Mouse (Mus musculus) CH12.LX (cell line): ENCODE measurements around the gene Ptprd. TPM values are rescaled to one million over a fixed set of nuclear protein-coding genes. Genes with fewer than 3 reads are reported as not detected.

Experiments used
- DNase-seq: peaks from one replicate; pipeline ENCODE4 v3.0.0-alpha.2; 2013; ENCODE audit errors: extremely low read depth
- H3K27ac ChIP-seq: 2 replicates; pipeline ENCODE4 v1.5.1; 2012; ENCODE audit warnings: low read depth, mild to moderate bottlenecking, control low read depth, moderate library complexity; ENCODE audit not compliant: insufficient read depth
- H3K27me3 ChIP-seq: replicated peaks from 2 replicates; pipeline ENCODE3; 2012; ENCODE audit warnings: inconsistent platforms
- H3K36me3 ChIP-seq, 2 experiments: replicated peaks in 1 of 2; 2 replicates each; pipeline versions ENCODE3 to v1.6.1; 2012; ENCODE audit warnings: inconsistent platforms in 1 of 2, low read length in 1 of 2, mild to moderate bottlenecking in 1 of 2, mixed read lengths in 1 of 2, moderate library complexity in 1 of 2; ENCODE audit not compliant: control insufficient read depth in 1 of 2, insufficient read depth in 1 of 2
- H3K4me1 ChIP-seq, 2 experiments: 2 replicates each; pipeline ENCODE4 v1.6.1; 2012; ENCODE audit warnings: inconsistent platforms in 1 of 2, moderate library complexity in 1 of 2; ENCODE audit not compliant: insufficient read depth in 2 of 2, control insufficient read depth in 1 of 2
- H3K4me2 ChIP-seq: 2 replicates; pipeline ENCODE4 v1.6.1; 2012; ENCODE audit warnings: low read depth, mild to moderate bottlenecking, control low read depth; ENCODE audit not compliant: poor library complexity, insufficient read depth, severe bottlenecking
- H3K4me3 ChIP-seq, 3 experiments: fragments of 150-350 bp in 1 of 3; sonication (generic) in 1 of 3; replicated peaks in 1 of 3; 2 replicates each; pipeline versions ENCODE3 to v1.5.1; 2011 to 2012; ENCODE audit warnings: low read depth in 2 of 3, low read length in 2 of 3, mild to moderate bottlenecking in 2 of 3, moderate library complexity in 2 of 3, control low read depth in 1 of 3, improper control_type of control experiment in 1 of 3, inconsistent platforms in 1 of 3, mixed read lengths in 1 of 3; ENCODE audit not compliant: poor library complexity in 1 of 3
- H3K79me2 ChIP-seq: replicated peaks from 2 replicates; pipeline ENCODE4 v1.6.1; 2012; ENCODE audit warnings: mild to moderate bottlenecking, moderate library complexity; ENCODE audit not compliant: control insufficient read depth, poor library complexity, insufficient read depth, severe bottlenecking; ENCODE audit errors: extremely low read depth
- H3K9ac ChIP-seq: 2 replicates; pipeline ENCODE4 v1.6.1; 2012; ENCODE audit warnings: low read depth, mild to moderate bottlenecking, control low read depth, moderate library complexity; ENCODE audit not compliant: insufficient read depth
- H3K9me3 ChIP-seq: replicated peaks from 2 replicates; pipeline ENCODE3; 2012; ENCODE audit warnings: low read length, inconsistent platforms, mixed read lengths
- CHD2 ChIP-seq: IDR thresholded peaks from 2 replicates; pipeline ENCODE4 v1.6.1; 2011; ENCODE audit warnings: low read length, improper control_type of control experiment
- CTCF ChIP-seq, 2 experiments: IDR thresholded peaks in 1 of 2; conservative IDR thresholded peaks in 1 of 2; 2 replicates each; pipeline ENCODE4 v1.5.1; 2011 to 2012; ENCODE audit warnings: low read depth in 2 of 2, low read length in 2 of 2, improper control_type of control experiment in 1 of 2, inconsistent platforms in 1 of 2, mild to moderate bottlenecking in 1 of 2, moderate library complexity in 1 of 2
- E2F4 ChIP-seq: IDR thresholded peaks from 2 replicates; pipeline ENCODE4 v1.6.1; 2011; ENCODE audit warnings: low read depth, low read length, improper control_type of control experiment; ENCODE audit not compliant: insufficient replicate concordance
- EP300 ChIP-seq: IDR thresholded peaks from 2 replicates; pipeline ENCODE4 v1.6.1; 2011; ENCODE audit warnings: low read length, improper control_type of control experiment
- IRF4 ChIP-seq: IDR thresholded peaks from 2 replicates; pipeline ENCODE4 v1.6.1; 2014; ENCODE audit warnings: low read depth, mild to moderate bottlenecking, inconsistent platforms, low read length, improper control_type of control experiment
- JUN ChIP-seq: IDR thresholded peaks from 2 replicates; pipeline ENCODE4 v1.6.1; 2011; ENCODE audit warnings: low read depth, mild to moderate bottlenecking, low read length, improper control_type of control experiment, moderate library complexity; ENCODE audit not compliant: insufficient read depth
- MAFK ChIP-seq: IDR thresholded peaks from 2 replicates; pipeline ENCODE4 v1.6.1; 2011; ENCODE audit warnings: low read length, improper control_type of control experiment; ENCODE audit not compliant: insufficient replicate concordance
- MAX ChIP-seq: IDR thresholded peaks from 2 replicates; pipeline ENCODE4 v1.6.1; 2011; ENCODE audit warnings: low read length, improper control_type of control experiment
- MAZ ChIP-seq: IDR thresholded peaks from 2 replicates; pipeline ENCODE4 v1.6.1; 2012; ENCODE audit warnings: low read depth, mild to moderate bottlenecking, inconsistent platforms, low read length, improper control_type of control experiment, moderate library complexity
- MEF2A ChIP-seq: IDR thresholded peaks from 2 replicates; pipeline ENCODE4 v1.6.1; 2014; ENCODE audit warnings: low read depth, mild to moderate bottlenecking, inconsistent platforms, low read length, improper control_type of control experiment, borderline replicate concordance
- MXI1 ChIP-seq: IDR thresholded peaks from 2 replicates; pipeline ENCODE4 v1.6.1; 2011; ENCODE audit warnings: mild to moderate bottlenecking, low read depth, low read length, improper control_type of control experiment
- MYC ChIP-seq: IDR thresholded peaks from 2 replicates; pipeline ENCODE4 v1.6.1; 2011; ENCODE audit warnings: low read depth, mild to moderate bottlenecking, improper control_type of control experiment, low read length
- NELFE ChIP-seq: IDR thresholded peaks from 2 replicates; pipeline ENCODE4 v1.6.1; 2011; ENCODE audit warnings: low read depth, low read length, improper control_type of control experiment
- PAX5 ChIP-seq: IDR thresholded peaks from 2 replicates; pipeline ENCODE4 v1.6.1; 2012; ENCODE audit warnings: low read length, inconsistent platforms, mixed read lengths
- POLR2AphosphoS2 ChIP-seq: IDR thresholded peaks from 2 replicates; pipeline ENCODE4 v1.6.1; 2011; ENCODE audit warnings: low read depth, low read length, improper control_type of control experiment
- SIN3A ChIP-seq: IDR thresholded peaks from 2 replicates; pipeline ENCODE4 v1.6.1; 2012; ENCODE audit warnings: low read length, improper control_type of control experiment, inconsistent platforms
- SMC3 ChIP-seq: IDR thresholded peaks from 2 replicates; pipeline ENCODE4 v1.6.1; 2011; ENCODE audit warnings: low read depth, low read length, improper control_type of control experiment
- TBP ChIP-seq: conservative IDR thresholded peaks from 2 replicates; pipeline ENCODE4 v1.6.1; 2011; ENCODE audit warnings: low read depth, low read length, improper control_type of control experiment
- TCF12 ChIP-seq: IDR thresholded peaks from 2 replicates; pipeline ENCODE4 v1.6.1; 2014; ENCODE audit warnings: low read depth, mild to moderate bottlenecking, inconsistent platforms, low read length, improper control_type of control experiment
- UBTF ChIP-seq: IDR thresholded peaks from 2 replicates; pipeline ENCODE4 v1.6.1; 2012; ENCODE audit warnings: low read depth, mild to moderate bottlenecking, inconsistent platforms, low read length, improper control_type of control experiment, moderate library complexity
- USF1 ChIP-seq: IDR thresholded peaks from 2 replicates; pipeline ENCODE4 v1.6.1; 2014; ENCODE audit warnings: low read depth, mild to moderate bottlenecking, inconsistent platforms, low read length, improper control_type of control experiment
- USF2 ChIP-seq: conservative IDR thresholded peaks from 2 replicates; pipeline ENCODE4 v1.6.1; 2011; ENCODE audit warnings: low read depth, low read length, improper control_type of control experiment
- ZC3H11A ChIP-seq: IDR thresholded peaks from 2 replicates; pipeline ENCODE4 v1.6.1; 2012; ENCODE audit warnings: low read depth, mild to moderate bottlenecking, inconsistent platforms, low read length, improper control_type of control experiment
- ZKSCAN1 ChIP-seq: IDR thresholded peaks from 2 replicates; pipeline ENCODE4 v1.6.1; 2012; ENCODE audit warnings: low read depth, inconsistent platforms, low read length, improper control_type of control experiment, borderline replicate concordance
- ZMIZ1 ChIP-seq: IDR thresholded peaks from 2 replicates; pipeline ENCODE4 v1.6.1; 2012; ENCODE audit warnings: low read depth, mild to moderate bottlenecking, inconsistent platforms, low read length, improper control_type of control experiment
- ZNF384 ChIP-seq: IDR thresholded peaks from 2 replicates; pipeline ENCODE4 v1.6.1; 2012; ENCODE audit warnings: low read depth, low read length, improper control_type of control experiment, inconsistent platforms
- dilution Hi-C: fragments of 300-500 bp; cut with MboI; formaldehyde crosslinking; loops from 2 replicates; pipeline ENCODE4 v1.14.3; 2020; ENCODE audit warnings: low sequenced_read_pairs; ENCODE audit not compliant: extremely low pct_unique_long_range_greater_than_20kb, extremely low pct_ligation_motif_present
- in situ Hi-C: fragments of 300-500 bp; cut with MboI; formaldehyde crosslinking; loops from 3 replicates; pipeline ENCODE4 v1.14.3; 2019; ENCODE audit warnings: low sequenced_read_pairs, low pct_ligation_motif_present, low pct_unique_long_range_greater_than_20kb, mixed read lengths
- polyA plus RNA-seq: library from polyadenylated mRNA; unstranded; fragments of >175 nt; gene quantifications from 2 replicates; pipeline ENCODE4 v1.2.1, GENCODE M21; 2012; ENCODE audit warnings: low read depth; ENCODE audit not compliant: insufficient read length
- total RNA-seq, 2 experiments: library from RNA; depleted of rRNA; stranded (reverse); fragments of 300-350 nt in 1 of 2; fragments of >200 nt in 1 of 2; gene quantifications; 2 replicates each; pipeline ENCODE4 v1.2.3; 2012 to 2014

Gene Ptprd
- total and polyA plus RNA-seq, 3 experiments = not detected

- no peaks in the 10 kb centered on the region for H3K36me3 ChIP-seq
- no peak overlapping the region for H3K27ac ChIP-seq
- DNase-seq = no peak
- in situ Hi-C loops = no loop called here
- no peak overlapping the region for H3K4me3 ChIP-seq
- no peak overlapping the region for H3K9ac ChIP-seq
- TF ChIP-seq JUN (no peak), ZKSCAN1 (no peak), CHD2 (no peak), E2F4 (no peak), USF1 (no peak), UBTF (no peak), PAX5 (no peak), NELFE (no peak)
- H3K27me3 ChIP-seq = no peaks in the 10 kb centered on the region
- no peak overlapping the region for H3K4me2 ChIP-seq
- no peaks in the 10 kb centered on the region for H3K4me1 ChIP-seq
- dilution Hi-C loops = no loop called here
- no peaks in the 10 kb centered on the region for H3K79me2 ChIP-seq
- H3K9me3 ChIP-seq = peaks cover 24% of the 10 kb centered on the region
Measured at GRCm38 (mm10) chr4:76056836-76057235, 2154.9 kb downstream of the Ptprd start.

DNA sequence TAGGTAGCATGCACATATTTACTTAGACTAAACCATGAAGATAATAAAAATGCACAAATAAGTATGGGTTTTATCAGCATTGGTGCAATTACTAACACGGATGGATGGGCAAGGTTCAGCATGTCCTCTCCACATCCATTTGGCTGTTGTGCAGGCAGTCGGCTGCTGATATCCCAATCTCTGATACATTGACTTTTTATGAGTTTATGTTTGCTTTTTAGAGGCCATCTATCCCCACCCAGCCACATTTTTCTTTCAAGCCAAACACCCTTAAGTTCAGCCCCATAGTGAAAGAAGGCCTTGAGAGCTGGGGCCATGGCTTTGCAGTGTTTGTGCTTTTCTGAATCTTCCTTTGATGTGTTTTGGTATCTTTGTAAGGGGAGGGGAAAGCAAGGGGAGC lies 2166.1 kb downstream of the Ptprd start:
- Histone ChIP-seq H3K4me3 (no peak overlapping the region), H3K4me2 (no peak overlapping the region), H3K27ac (no peak overlapping the region), H3K9me3 (peaks cover 39% of the 10 kb centered on the region), H3K36me3 (no peaks in the 10 kb centered on the region), H3K27me3 (no peaks in the 10 kb centered on the region), H3K79me2 (no peaks in the 10 kb centered on the region), H3K9ac (no peak overlapping the region), H3K4me1 (no peaks in the 10 kb centered on the region)
- in situ Hi-C loops (no loop called here), dilution Hi-C loops (no loop called here)
- no peak for DNase-seq
- no peak for TF ChIP-seq MYC
- no peak for TF ChIP-seq CTCF (conservative IDR thresholded peaks at IDR 0.05 in 1 of 2, IDR thresholded peaks at IDR 0.05 in 1 of 2; ENCODE audit: low read depth in 2 of 2, low read length in 2 of 2)
- TF ChIP-seq ZNF384 = no peak
- no peak for TF ChIP-seq TCF12
- TF ChIP-seq NELFE = no peak
- TF ChIP-seq MAZ = no peak
- TF ChIP-seq E2F4 = no peak
- no peak for TF ChIP-seq CHD2
- TF ChIP-seq MXI1 = no peak
- no peak for TF ChIP-seq MAFK
- TF ChIP-seq EP300 = no peak

DNA sequence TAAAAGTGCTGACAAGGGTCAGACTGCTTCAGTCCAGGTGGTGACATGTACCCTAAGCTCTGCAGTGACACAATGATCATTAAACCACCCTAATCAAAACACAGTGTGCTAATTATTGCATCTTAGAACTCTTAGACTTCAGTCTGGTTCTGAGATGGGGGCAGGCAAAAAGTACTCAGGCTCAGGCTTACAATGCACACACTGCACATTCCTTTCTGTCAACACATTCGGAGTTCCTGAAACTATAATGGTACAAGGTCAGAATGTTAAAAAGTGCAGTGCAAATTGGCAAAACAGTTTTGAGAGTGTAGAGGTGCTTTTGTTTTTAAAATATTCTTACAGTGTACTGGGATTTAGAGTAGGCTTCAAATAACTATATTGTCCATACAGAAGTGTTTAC lies 2167.0 kb downstream of the Ptprd start:
- in situ Hi-C loops = no loop called here
- no peak overlapping the region for H3K9ac ChIP-seq
- no peaks in the 10 kb centered on the region for H3K4me1 ChIP-seq
- H3K27ac ChIP-seq = no peak overlapping the region
- peaks cover 40% of the 10 kb centered on the region for H3K9me3 ChIP-seq
- dilution Hi-C loops = no loop called here
- H3K4me2 ChIP-seq = no peak overlapping the region
- no peaks in the 10 kb centered on the region for H3K36me3 ChIP-seq
- TF ChIP-seq USF2 (no peak), EP300 (no peak), POLR2AphosphoS2 (no peak), IRF4 (no peak), MAFK (no peak), SMC3 (no peak), MEF2A (no peak), ZC3H11A (no peak), TCF12 (no peak), ZKSCAN1 (no peak), SIN3A (no peak), MYC (no peak), TBP (no peak), JUN (no peak), ZMIZ1 (no peak), CTCF (conservative IDR thresholded peaks at IDR 0.05 in 1 of 2, IDR thresholded peaks at IDR 0.05 in 1 of 2; ENCODE audit: low read depth in 2 of 2, low read length in 2 of 2) (no peak), USF1 (no peak), E2F4 (no peak), UBTF (no peak), MAX (no peak)
- TF ChIP-seq, all 38 proteins: peak for 0
- Histone ChIP-seq H3K79me2 (no peaks in the 10 kb centered on the region), H3K27me3 (no peaks in the 10 kb centered on the region), H3K4me3 (no peak overlapping the region)
- no peak for DNase-seq
